Mouse (Mus musculus): ENCODE data around the gene Ppfia1. TPM values are rescaled to one million over a fixed set of nuclear protein-coding genes. Genes with fewer than 3 reads are reported as not detected.

The Ppfia1 gene
- 14.1 and 20.0 TPM in 2 replicates for polyA plus RNA-seq (2015; fragmentation: Nextera tagmentation; extraction: Ambion mirVana)

GRCm38 (mm10) chr7:144553237-144554122 lies at the start of gene Ppfia1:
Gene Ppfia1, minus strand, starts transcription at chr7:144553729.
- Histone ChIP-seq H3K36me3 (peaks cover 30% of the 10 kb centered on the region), H3K9ac (peak within 1 kb of the TSS; percentile 97), H3K27me3 (no peaks in the 10 kb centered on the region), H3K9me3 (replicated peaks) (no peaks in the 10 kb centered on the region), H3K4me3 (replicated peaks) (peak within 1 kb of the TSS; percentile 93), H3K4me1 (replicated peaks) (peaks cover 47% of the 10 kb centered on the region), H3K4me2 (peak within 1 kb of the TSS; percentile 89), H3K27ac (peak within 1 kb of the TSS; percentile 80)
- DNase-seq (peak; percentile 98), ATAC-seq (ENCODE audit: low read depth) (peak; percentile 95)
- under 1% methylated on average over 92 of the region's 97 CpGs for WGBS (ENCODE audit: insufficient replicate concordance)

GRCm38 (mm10) chr7:144600333-144600900 lies 46.9 kb upstream of the Ppfia1 start:
- Histone ChIP-seq H3K36me3 (no peaks in the 10 kb centered on the region), H3K27me3 (no peaks in the 10 kb centered on the region), H3K4me1 (replicated peaks) (no peaks in the 10 kb centered on the region), H3K4me2 (no peak overlapping the region), H3K9ac (no peak overlapping the region), H3K9me3 (replicated peaks) (no peaks in the 10 kb centered on the region), H3K4me3 (replicated peaks) (no peak overlapping the region), H3K27ac (no peak overlapping the region)
- no peak for ATAC-seq (ENCODE audit: low read depth)
- DNase-seq, result no peak
- WGBS (ENCODE audit: insufficient replicate concordance), result 61% methylated on average over 6 of the region's 6 CpGs

GRCm38 (mm10) chr7:144589508-144589907 lies 36.0 kb upstream of the Ppfia1 start:
- Histone ChIP-seq H3K27ac (no peak overlapping the region), H3K4me1 (replicated peaks) (no peaks in the 10 kb centered on the region), H3K9ac (no peak overlapping the region), H3K4me2 (no peak overlapping the region), H3K4me3 (replicated peaks) (no peak overlapping the region), H3K36me3 (no peaks in the 10 kb centered on the region), H3K27me3 (peaks cover 2% of the 10 kb centered on the region), H3K9me3 (replicated peaks) (no peaks in the 10 kb centered on the region)
- 53% methylated on average over 3 of the region's 3 CpGs for WGBS (ENCODE audit: insufficient replicate concordance)
- ATAC-seq (ENCODE audit: low read depth), result no peak
- no peak for DNase-seq

- no peak for DNase-seq
- no peak overlapping the region for H3K27ac ChIP-seq
Observed at GRCm38 (mm10) chr7:144587291-144587690, 33.8 kb upstream of the Ppfia1 start.

DNA sequence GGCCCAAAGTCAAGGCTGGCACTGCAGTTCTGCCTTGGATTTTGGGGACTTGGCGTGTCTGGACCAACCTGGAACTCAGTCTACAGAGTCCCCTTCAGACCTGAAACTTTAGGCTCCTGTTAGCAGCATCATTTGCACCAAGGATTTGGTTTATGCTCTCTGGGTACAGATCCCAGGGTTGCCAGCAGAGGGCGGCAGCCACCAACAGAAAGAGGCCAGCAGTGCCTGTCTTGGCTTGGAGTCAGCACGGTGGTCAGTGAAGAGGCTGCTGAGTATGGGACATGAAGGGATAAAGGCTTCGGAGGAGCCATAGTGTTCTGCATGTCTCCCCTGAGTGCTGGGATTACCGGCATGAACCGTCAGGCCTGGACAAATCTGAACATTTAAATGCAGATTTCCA lies 32.1 kb upstream of the Ppfia1 start:
- Histone ChIP-seq H3K4me2 (no peak overlapping the region), H3K4me3 (replicated peaks) (no peak overlapping the region), H3K4me1 (replicated peaks) (peaks cover 23% of the 10 kb centered on the region), H3K9ac (no peak overlapping the region), H3K27me3 (peaks cover 4% of the 10 kb centered on the region), H3K36me3 (no peaks in the 10 kb centered on the region), H3K9me3 (replicated peaks) (no peaks in the 10 kb centered on the region), H3K27ac (no peak overlapping the region)
- peak; percentile 37 for DNase-seq
- no peak for ATAC-seq (ENCODE audit: low read depth)
- 13% methylated on average over 6 of the region's 6 CpGs for WGBS (ENCODE audit: insufficient replicate concordance)

More at GRCm38 (mm10) chr7:144587291-144587690, 33.8 kb upstream of the Ppfia1 start:
- Histone ChIP-seq H3K27me3 (peaks cover 4% of the 10 kb centered on the region), H3K4me1 (replicated peaks) (peaks cover 12% of the 10 kb centered on the region), H3K9me3 (replicated peaks) (no peaks in the 10 kb centered on the region), H3K4me2 (no peak overlapping the region), H3K36me3 (no peaks in the 10 kb centered on the region), H3K4me3 (replicated peaks) (no peak overlapping the region), H3K9ac (no peak overlapping the region)
- ATAC-seq (ENCODE audit: low read depth), result no peak
- 16% methylated on average over 2 of the region's 2 CpGs for WGBS (ENCODE audit: insufficient replicate concordance)

GRCm38 (mm10) chr7:144583619-144584018 lies 30.1 kb upstream of the Ppfia1 start:
- H3K27me3 ChIP-seq, result peaks cover 4% of the 10 kb centered on the region
- peaks cover 19% of the 10 kb centered on the region for H3K36me3 ChIP-seq
- no peaks in the 10 kb centered on the region for H3K9me3 ChIP-seq (replicated peaks)
- no peak overlapping the region for H3K4me3 ChIP-seq (replicated peaks)
- DNase-seq, result peak; percentile 32
- no peak overlapping the region for H3K27ac ChIP-seq
- no peak for ATAC-seq (ENCODE audit: low read depth)
- H3K4me2 ChIP-seq, result peak overlapping the region; percentile 86
- 3% methylated on average over 4 of the region's 4 CpGs for WGBS (ENCODE audit: insufficient replicate concordance)
- peaks cover 27% of the 10 kb centered on the region for H3K4me1 ChIP-seq (replicated peaks)
- no peak overlapping the region for H3K9ac ChIP-seq

- Histone ChIP-seq H3K4me1 (replicated peaks) (peaks cover 27% of the 10 kb centered on the region), H3K27me3 (peaks cover 4% of the 10 kb centered on the region), H3K36me3 (peaks cover 19% of the 10 kb centered on the region), H3K9ac (peak within 1 kb of the TSS; percentile 81), H3K9me3 (replicated peaks) (no peaks in the 10 kb centered on the region), H3K4me2 (peak within 1 kb of the TSS; percentile 86), H3K4me3 (replicated peaks) (peak within 1 kb of the TSS; percentile 84), H3K27ac (peak within 1 kb of the TSS; percentile 91)
- peak; percentile 87 for DNase-seq
- WGBS (ENCODE audit: insufficient replicate concordance), result 2% methylated on average over 34 of the region's 34 CpGs
- peak; percentile 79 for ATAC-seq (ENCODE audit: low read depth)
Observed at GRCm38 (mm10) chr7:144582284-144582980, 28.9 kb upstream of the Ppfia1 start, which contains the start of gene Fadd. Gene Fadd, minus strand, starts transcription at chr7:144582463.

- H3K9ac ChIP-seq, result peak overlapping the region; percentile 81
- DNase-seq, result peak; percentile 72
- peak overlapping the region; percentile 91 for H3K27ac ChIP-seq
- H3K4me1 ChIP-seq (replicated peaks), result peaks cover 27% of the 10 kb centered on the region
- under 1% methylated on average over 43 of the region's 43 CpGs for WGBS (ENCODE audit: insufficient replicate concordance)
- peak overlapping the region; percentile 84 for H3K4me3 ChIP-seq (replicated peaks)
- H3K27me3 ChIP-seq, result peaks cover 4% of the 10 kb centered on the region
- H3K4me2 ChIP-seq, result peak overlapping the region; percentile 86
- no peaks in the 10 kb centered on the region for H3K9me3 ChIP-seq (replicated peaks)
- peak; percentile 88 for ATAC-seq (ENCODE audit: low read depth)
- peaks cover 19% of the 10 kb centered on the region for H3K36me3 ChIP-seq
Observed at GRCm38 (mm10) chr7:144581559-144582283, 28.2 kb upstream of the Ppfia1 start.

DNA sequence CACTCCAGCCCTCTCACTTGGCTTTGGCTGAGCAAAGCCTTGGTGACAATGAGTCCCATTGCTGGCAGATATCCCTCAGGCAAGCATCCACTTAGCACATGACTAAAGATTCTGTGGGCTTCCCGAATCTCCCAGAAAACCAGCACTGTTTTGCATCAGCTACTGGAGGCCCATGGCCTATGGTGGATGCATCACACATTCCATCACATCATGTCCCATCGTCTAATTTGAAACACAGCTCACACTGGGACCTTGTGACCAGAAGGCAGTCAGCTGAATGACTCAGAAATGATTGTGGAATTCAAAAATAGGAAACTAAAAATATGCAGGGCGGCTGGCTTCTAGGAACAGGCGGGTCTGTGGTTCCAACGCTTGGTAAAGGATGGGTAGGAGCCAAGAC lies 24.3 kb upstream of the Ppfia1 start:
- H3K4me2 ChIP-seq, result no peak overlapping the region
- H3K36me3 ChIP-seq, result peaks cover 19% of the 10 kb centered on the region
- no peak overlapping the region for H3K4me3 ChIP-seq (replicated peaks)
- H3K4me1 ChIP-seq (replicated peaks), result peaks cover 20% of the 10 kb centered on the region
- DNase-seq (no peak), ATAC-seq (ENCODE audit: low read depth) (no peak)
- no peaks in the 10 kb centered on the region for H3K9me3 ChIP-seq (replicated peaks)
- H3K9ac ChIP-seq, result no peak overlapping the region
- no peaks in the 10 kb centered on the region for H3K27me3 ChIP-seq
- H3K27ac ChIP-seq, result no peak overlapping the region
- 79% methylated on average over 5 of the region's 5 CpGs for WGBS (ENCODE audit: insufficient replicate concordance)

GRCm38 (mm10) chr7:144572234-144572633 lies 18.7 kb upstream of the Ppfia1 start:
- no peak overlapping the region for H3K9ac ChIP-seq
- 69% methylated on average over 5 of the region's 5 CpGs for WGBS (ENCODE audit: insufficient replicate concordance)
- no peak overlapping the region for H3K27ac ChIP-seq
- no peaks in the 10 kb centered on the region for H3K4me1 ChIP-seq (replicated peaks)
- no peaks in the 10 kb centered on the region for H3K36me3 ChIP-seq
- no peak for DNase-seq
- no peak overlapping the region for H3K4me2 ChIP-seq
- no peak for ATAC-seq (ENCODE audit: low read depth)
- H3K9me3 ChIP-seq (replicated peaks), result no peaks in the 10 kb centered on the region
- H3K27me3 ChIP-seq, result 0 out of 2 replicates have a peak, but pooled peaks cover 6% of the 10 kb centered on the region
- no peak overlapping the region for H3K4me3 ChIP-seq (replicated peaks)

DNA sequence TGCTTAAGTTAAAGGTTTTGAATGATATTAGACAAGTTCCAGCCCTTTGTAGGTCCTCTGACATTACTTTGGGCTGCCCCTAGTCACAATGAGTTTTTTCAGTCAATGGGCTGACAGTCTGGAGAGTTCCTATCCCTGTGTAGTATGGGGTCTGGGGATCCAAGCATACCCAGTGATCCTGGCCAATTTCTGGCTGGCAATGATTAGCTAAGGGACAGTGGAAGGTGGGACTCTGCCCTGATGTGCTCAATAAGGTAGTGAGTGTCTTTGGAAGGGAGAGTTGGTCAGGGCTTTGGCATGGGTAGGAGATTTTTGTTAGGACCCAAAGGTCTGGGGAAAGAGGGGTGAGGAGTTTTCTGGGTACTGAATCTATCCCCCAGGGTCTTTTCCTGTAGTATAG lies 18.1 kb upstream of the Ppfia1 start:
- H3K36me3 ChIP-seq, result no peaks in the 10 kb centered on the region
- no peaks in the 10 kb centered on the region for H3K9me3 ChIP-seq (replicated peaks)
- no peak overlapping the region for H3K4me2 ChIP-seq
- no peaks in the 10 kb centered on the region for H3K4me1 ChIP-seq (replicated peaks)
- H3K27ac ChIP-seq, result no peak overlapping the region
- no peak for DNase-seq
- 0 out of 2 replicates have a peak, but pooled peaks cover 9% of the 10 kb centered on the region for H3K27me3 ChIP-seq
- no peak for ATAC-seq (ENCODE audit: low read depth)
- no peak overlapping the region for H3K4me3 ChIP-seq (replicated peaks)
- H3K9ac ChIP-seq, result no peak overlapping the region

Measured in liver, embryonic 13.5 days (tissue).